ENCODE assay signal across 17 mouse cellular contexts in the genomic region with DNA sequence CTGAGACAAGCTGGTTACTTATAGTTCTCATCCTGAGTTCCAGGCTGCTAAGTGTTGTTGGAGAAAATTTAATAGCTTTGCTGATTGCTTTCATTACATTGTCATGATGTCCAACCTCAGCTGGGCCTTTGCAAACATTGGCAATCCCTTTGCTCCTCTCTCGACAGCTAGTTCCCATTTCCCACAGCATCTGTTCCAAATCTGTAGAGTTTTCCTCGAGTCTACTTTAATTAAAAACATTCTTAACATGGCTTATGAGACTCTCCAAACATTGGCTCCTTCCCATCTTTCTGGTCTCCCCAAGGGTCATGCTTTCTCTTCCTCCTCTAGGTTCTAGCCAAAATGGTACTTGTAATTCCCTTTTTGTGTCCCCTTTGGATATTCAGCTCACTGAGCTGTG.
DNase-seq lines count a peak whose midpoint lies in the region; ATAC-seq and TF ChIP-seq lines count a peak whose summit lies in the region.
"Had no signal": no experiment of that assay in that cellular context is flagged by ENCODE, and none has a peak within 500 bp of the region (broad histone marks: within the 10 kb centered on the region; RNA-seq: fewer than 3 reads in every experiment).

No protein-coding gene starts in this region.

- ATAC-seq in hindbrain, embryonic 12.5 days (ENCODE audit: low FRiP score): no peak
- ATAC-seq: forebrain, embryonic 15.5 days; hindbrain, postnatal 0 days had no signal

- no peaks in the 10 kb centered on the region for H3K4me1 ChIP-seq in heart, adult 2 months (ENCODE audit: control insufficient read depth, insufficient read depth, low read length)
- H3K4me1 ChIP-seq in hindbrain, embryonic 12.5 days: no peaks in the 10 kb centered on the region
- H3K4me1 ChIP-seq: forebrain, embryonic 15.5 days; heart, embryonic 13.5 days; hindbrain, embryonic 13.5 days had no signal

- H3K4me2 ChIP-seq in hindbrain, embryonic 12.5 days (replicated peaks): no peak overlapping the region
- H3K4me2 ChIP-seq: forebrain, embryonic 15.5 days; heart, embryonic 13.5 days; hindbrain, embryonic 13.5 days had no signal

- no peak overlapping the region for H3K9ac ChIP-seq in heart, adult 2 months (ENCODE audit: low read depth, low read length)
- no peak overlapping the region for H3K9ac ChIP-seq in hindbrain, embryonic 12.5 days
- H3K9ac ChIP-seq: forebrain, embryonic 15.5 days; heart, embryonic 13.5 days; hindbrain, embryonic 13.5 days had no signal

- no peaks in the 10 kb centered on the region for H3K36me3 ChIP-seq in heart, adult 2 months (ENCODE audit: control insufficient read depth, insufficient read depth, low read length)
- H3K36me3 ChIP-seq in hindbrain, embryonic 12.5 days: no peaks in the 10 kb centered on the region
- H3K36me3 ChIP-seq: forebrain, embryonic 15.5 days; heart, embryonic 13.5 days; hindbrain, embryonic 13.5 days had no signal

- no peaks in the 10 kb centered on the region for H3K27me3 ChIP-seq in heart, adult 2 months (ENCODE audit: control insufficient read depth, insufficient read depth, low read length)
- H3K27me3 ChIP-seq in hindbrain, embryonic 12.5 days: no peaks in the 10 kb centered on the region
- H3K27me3 ChIP-seq: forebrain, embryonic 15.5 days; heart, embryonic 13.5 days; hindbrain, embryonic 13.5 days had no signal

- no peak overlapping the region for H3K4me3 ChIP-seq in heart, adult 2 months
- H3K4me3 ChIP-seq in hindbrain, embryonic 12.5 days: no peak overlapping the region
- H3K4me3 ChIP-seq: forebrain, embryonic 15.5 days; heart, embryonic 13.5 days; hindbrain, embryonic 13.5 days had no signal

- no peaks in the 10 kb centered on the region for H3K9me3 ChIP-seq in hindbrain, embryonic 12.5 days (replicated peaks)
- H3K9me3 ChIP-seq: forebrain, embryonic 15.5 days; heart, embryonic 13.5 days; hindbrain, embryonic 13.5 days had no signal

- intact Hi-C loops in heart, adult 2 months (cut with DNase I): no loop called here

- TF ChIP-seq EP300 in heart, adult 2 months (IDR thresholded peaks at IDR 0.05; ENCODE audit: insufficient read depth, low read depth, low read length): no peak

- no peak for TF ChIP-seq POLR2A in heart, adult 2 months (IDR thresholded peaks at IDR 0.05; ENCODE audit: insufficient read depth, low read depth, low read length)

- no peak for TF ChIP-seq CTCF in heart, adult 2 months (IDR thresholded peaks at IDR 0.05)

- DNase-seq in heart, adult 11 months: peak; percentile 29
- DNase-seq in heart, adult 2 months: no peak
- DNase-seq in kidney, postnatal 14 days: peak; percentile 2
- DNase-seq in kidney, adult 9 months: no peak
- DNase-seq in NIH3T3 (ENCODE audit: low read depth): peak; percentile 8
- peak; percentile 30 for DNase-seq in adipocyte (ENCODE audit: low spot score)
- DNase-seq in gastrocnemius, postnatal 10 days: no peak
- DNase-seq: adrenal gland, postnatal 10 days; cerebellum, adult 11-12 months; cerebellum, adult 9-10 months; cerebellum, postnatal 36 days; heart, postnatal 4 days had no signal

- H3K79me2 ChIP-seq in heart, adult 2 months (replicated peaks; ENCODE audit: control insufficient read depth, insufficient read depth, low read length): no peaks in the 10 kb centered on the region

- no peak overlapping the region for H3K27ac ChIP-seq in heart, adult 2 months
- H3K27ac ChIP-seq in hindbrain, embryonic 12.5 days: no peak overlapping the region
- H3K27ac ChIP-seq: forebrain, embryonic 15.5 days; heart, embryonic 13.5 days; hindbrain, embryonic 13.5 days; hindbrain, postnatal 0 days had no signal

- 35% methylated on average over 2 of the region's 2 CpGs for WGBS in heart, adult 2 months
- WGBS in hindbrain, embryonic 12.5 days: 52% methylated on average over 2 of the region's 2 CpGs

Comparison
In these comparisons a context has a peak if more than half of its experiments do, and no peak if none do; other contexts are left out.
1. DNase-seq: peak in heart, adult 11 months (single experiment), kidney, postnatal 14 days (single experiment), NIH3T3 (single experiment) and adipocyte (single experiment); none in heart, adult 2 months (0 of 2), kidney, adult 9 months (single experiment) and gastrocnemius, postnatal 10 days (single experiment).